Mouse (Mus musculus) lung, postnatal 0 days (tissue): Measurements from ENCODE around the gene Olfr1532-ps1.

Experiments used
- CTCF ChIP-seq: IDR thresholded peaks from 2 replicates; pipeline ENCODE4 v1.5.1; 2016; ENCODE audit warnings: antibody characterized with exemption, mild to moderate bottlenecking
- EP300 ChIP-seq: IDR thresholded peaks from 2 replicates; pipeline ENCODE4 v1.6.1; 2016; ENCODE audit warnings: antibody characterized with exemption, mild to moderate bottlenecking, control low read depth

DNA sequence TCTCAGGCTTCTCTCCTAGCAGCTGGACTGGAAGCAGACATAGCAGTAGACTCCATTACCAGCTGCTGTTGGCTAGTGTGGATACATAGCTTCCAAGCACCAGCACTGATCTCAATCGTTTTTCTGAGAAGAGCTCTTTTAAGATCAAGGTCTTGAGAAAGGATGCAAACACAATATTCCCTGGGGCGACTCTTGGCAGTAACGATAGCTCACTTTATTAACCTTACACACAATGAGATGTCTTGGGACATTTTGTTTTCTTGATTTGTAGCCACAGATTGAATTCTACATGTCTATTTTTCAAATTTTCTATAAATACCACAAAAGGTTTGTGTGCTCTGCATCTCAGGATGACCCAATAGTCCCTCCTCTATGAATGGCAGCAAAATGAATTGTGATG lies 40.4 kb downstream of the Olfr1532-ps1 start, which contains the start of gene Olfr710:
- TF ChIP-seq EP300 = no peak
- TF ChIP-seq CTCF = no peak
